Mouse (Mus musculus): ENCODE measurements at regions not wholly inside any gene's neighbourhood (a gene's known extent, or its start where the extent isn't known, plus 50 kb on each side); places are given as distances from the start of the nearest gene placed in this dataset.

GRCm38 (mm10) chr11:38224300-38224699, 988.5 kb upstream of the Tenm2 start:
- intact Hi-C loops (cut with DNase I), result no loop called here
- no peak for DNase-seq

GRCm38 (mm10) chr11:38203347-38203746, 967.6 kb upstream of the Tenm2 start:
- DNase-seq, result no peak
- intact Hi-C loops (cut with DNase I), result no loop called here

DNA sequence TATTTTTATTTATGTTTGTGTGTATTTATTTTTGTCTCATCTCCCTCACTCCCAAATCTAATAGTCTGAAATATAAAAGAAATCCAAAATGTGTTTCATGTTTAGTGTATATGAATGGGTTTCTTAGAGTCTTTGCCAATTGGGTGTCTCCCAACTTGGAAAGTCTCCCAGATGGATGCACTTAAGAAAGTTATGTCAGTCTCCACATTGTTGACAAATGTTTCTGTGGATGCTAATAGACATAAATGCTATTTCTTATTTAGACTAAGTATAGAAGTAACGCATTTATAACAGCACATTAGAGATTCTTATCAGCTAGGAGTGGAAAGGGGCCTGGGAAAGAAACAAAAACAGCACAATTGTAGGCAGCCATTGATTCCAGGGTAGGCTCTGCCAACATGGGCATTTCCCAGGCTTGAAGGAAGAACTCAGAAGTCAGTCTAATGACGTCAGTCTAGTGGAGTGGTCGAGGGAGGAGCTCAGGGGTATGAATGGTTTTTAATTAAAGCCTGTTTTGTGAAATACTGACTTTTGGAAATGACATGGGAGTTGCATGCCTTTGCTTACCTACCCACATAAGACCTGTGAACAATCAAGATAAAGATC, 965.5 kb upstream of the Tenm2 start:
- DNase-seq, result no peak
- intact Hi-C loops (cut with DNase I), result no loop called here

GRCm38 (mm10) chr11:38193719-38194118, 958.0 kb upstream of the Tenm2 start:
- no peak for DNase-seq
- intact Hi-C loops (cut with DNase I), result no loop called here

- intact Hi-C loops (cut with DNase I), result no loop called here
- DNase-seq, result no peak
Observed at GRCm38 (mm10) chr11:38191895-38192547, 956.3 kb upstream of the Tenm2 start.

DNA sequence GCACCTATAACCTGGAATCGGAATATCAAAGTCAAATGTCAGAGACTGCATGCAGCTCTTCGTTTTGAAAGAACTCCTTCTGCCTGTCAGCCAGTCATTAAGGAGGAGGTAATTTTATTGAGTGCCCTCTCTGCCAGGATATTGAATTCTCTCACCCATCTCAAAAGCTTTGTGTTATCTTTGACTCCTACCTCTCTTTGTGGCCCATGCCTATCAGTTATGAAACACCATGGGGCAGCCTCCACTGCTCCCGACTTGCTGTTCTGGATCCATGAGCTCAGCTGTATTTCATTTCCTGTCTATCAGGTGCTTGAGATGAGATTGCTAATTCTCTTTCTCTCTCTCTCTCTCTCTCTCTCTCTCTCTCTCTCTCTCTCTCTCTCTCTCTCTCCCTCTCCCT, 955.7 kb upstream of the Tenm2 start:
- intact Hi-C loops (cut with DNase I), result no loop called here
- no peak for DNase-seq

GRCm38 (mm10) chr11:38170721-38171120, 935.0 kb upstream of the Tenm2 start:
- intact Hi-C loops (cut with DNase I), result no loop called here
- no peak for DNase-seq

GRCm38 (mm10) chr11:38158310-38158709, 922.5 kb upstream of the Tenm2 start:
- DNase-seq, result no peak
- intact Hi-C loops (cut with DNase I), result no loop called here

DNA sequence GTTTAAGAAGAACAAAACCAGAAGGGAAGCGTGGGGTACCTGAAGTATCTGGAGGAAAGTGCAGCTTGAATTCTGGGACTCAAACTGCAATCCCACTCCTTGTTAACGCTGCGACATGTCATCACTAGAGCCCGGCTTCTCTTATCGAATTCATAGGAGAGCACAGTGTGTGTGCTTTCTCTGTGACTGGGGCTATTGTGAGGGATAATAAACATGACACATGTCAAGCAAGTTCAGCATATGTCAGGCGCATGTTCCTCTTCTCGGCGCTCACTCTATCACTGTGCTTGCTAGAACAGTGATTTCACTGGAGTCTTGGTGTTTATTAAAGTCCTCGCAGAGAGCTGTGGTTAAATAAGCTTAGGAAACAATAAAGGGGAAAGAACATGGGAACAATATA, 921.2 kb upstream of the Tenm2 start:
- intact Hi-C loops (cut with DNase I), result no loop called here
- no peak for DNase-seq

- no peak for DNase-seq
- intact Hi-C loops (cut with DNase I), result no loop called here
Observed at GRCm38 (mm10) chr11:38155706-38156105, 919.9 kb upstream of the Tenm2 start.

- intact Hi-C loops (cut with DNase I), result no loop called here
- no peak for DNase-seq
Observed at GRCm38 (mm10) chr11:38143436-38143835, 907.7 kb upstream of the Tenm2 start.

DNA sequence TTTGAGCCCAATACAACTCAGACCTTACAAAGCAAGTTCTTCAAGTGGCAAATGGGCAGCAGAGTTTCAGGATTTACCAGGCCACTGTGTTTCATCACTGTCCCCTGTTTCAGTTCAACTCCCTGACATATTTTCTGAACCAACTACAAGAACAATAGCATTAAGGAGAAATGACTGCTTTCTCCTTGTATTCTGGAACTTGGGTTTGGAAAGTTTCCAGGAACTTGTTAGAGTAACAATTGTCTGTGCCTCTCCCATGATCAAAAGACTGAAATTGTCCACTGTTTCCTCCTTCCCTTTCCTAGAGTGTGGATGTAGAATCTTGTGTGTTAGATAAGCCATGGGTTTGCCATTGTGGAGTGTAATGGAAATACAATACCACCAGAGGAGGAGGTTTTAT, 893.1 kb upstream of the Tenm2 start:
- no peak for DNase-seq
- intact Hi-C loops (cut with DNase I), result no loop called here

- DNase-seq, result no peak
- intact Hi-C loops (cut with DNase I), result no loop called here
Observed at GRCm38 (mm10) chr11:38123789-38124330, 888.1 kb upstream of the Tenm2 start.

DNA sequence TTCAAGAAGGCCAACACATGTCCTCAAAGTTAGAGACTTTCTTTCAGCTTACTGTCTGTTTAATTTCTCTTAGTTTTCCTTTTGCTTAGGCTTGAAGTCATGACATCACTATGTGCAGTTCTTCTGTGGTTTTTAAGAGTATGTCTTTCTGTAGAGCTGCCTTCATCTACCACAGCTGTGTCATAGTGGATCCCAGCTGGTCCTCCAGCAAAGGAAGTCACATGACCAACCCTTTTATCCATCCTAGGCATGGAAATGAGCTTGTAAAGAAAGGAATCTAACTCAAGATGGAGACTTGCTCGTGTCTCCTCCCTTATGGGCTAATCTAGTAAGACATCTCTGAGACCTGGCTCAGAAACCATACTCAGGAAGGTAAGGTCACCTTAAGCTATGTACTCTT, 886.7 kb upstream of the Tenm2 start:
- intact Hi-C loops (cut with DNase I), result no loop called here
- DNase-seq, result no peak

GRCm38 (mm10) chr11:38121051-38121616, 885.4 kb upstream of the Tenm2 start:
- intact Hi-C loops (cut with DNase I), result no loop called here

DNA sequence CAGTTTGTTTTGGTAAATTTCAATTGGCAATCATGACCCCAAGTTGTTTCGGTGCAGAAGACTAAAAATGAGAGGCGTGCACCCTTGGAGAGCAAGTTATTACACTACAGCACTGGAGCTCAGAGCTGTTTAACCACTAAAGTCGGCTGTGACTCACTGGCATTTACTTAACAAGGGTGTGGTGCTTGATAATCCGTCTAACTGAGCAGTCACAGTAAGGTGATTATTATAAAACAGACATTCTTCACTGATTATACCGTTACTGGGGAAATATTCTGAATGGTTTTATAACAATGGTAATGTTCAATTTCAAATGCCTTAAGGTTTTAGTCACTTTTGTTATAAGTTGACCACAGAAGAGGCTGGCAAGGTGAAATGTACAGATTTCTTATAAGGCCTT, 882.0 kb upstream of the Tenm2 start:
- intact Hi-C loops (cut with DNase I), result no loop called here
- no peak for DNase-seq

More at GRCm38 (mm10) chr11:38121051-38121616, 885.4 kb upstream of the Tenm2 start:
- no peak for DNase-seq

- intact Hi-C loops (cut with DNase I), result no loop called here
- no peak for DNase-seq
Observed at GRCm38 (mm10) chr11:38092202-38092601, 856.4 kb upstream of the Tenm2 start.

DNA sequence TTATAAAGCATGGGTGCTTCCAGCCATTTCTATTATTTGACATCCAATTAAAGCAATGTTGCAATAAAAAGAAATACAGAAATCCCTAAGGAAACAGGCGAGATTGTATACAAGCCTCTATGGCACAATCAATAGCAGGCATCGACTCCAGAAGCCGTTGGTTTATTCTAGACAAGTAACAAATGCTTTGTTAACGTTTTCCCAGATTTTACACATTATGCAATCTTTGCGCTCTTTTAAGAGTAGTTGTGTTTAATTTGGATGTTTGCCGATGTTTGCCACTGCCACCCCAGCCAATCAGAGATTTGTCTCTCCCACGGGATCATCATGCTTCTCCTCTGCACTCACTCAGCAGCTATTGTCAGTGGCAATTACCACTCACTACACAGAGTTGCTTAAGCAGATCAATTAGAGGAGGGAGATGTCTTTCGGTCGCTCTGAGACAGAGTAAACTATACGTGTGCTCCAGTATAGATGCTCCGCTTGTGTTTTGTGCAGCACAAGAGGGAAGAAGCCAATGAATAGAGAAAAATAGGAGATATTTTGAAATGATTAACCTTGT, 839.5 kb upstream of the Tenm2 start:
- intact Hi-C loops (cut with DNase I), result no loop called here
- DNase-seq, result no peak

- no peak for DNase-seq
- intact Hi-C loops (cut with DNase I), result no loop called here
Observed at GRCm38 (mm10) chr11:38069635-38070034, 833.9 kb upstream of the Tenm2 start.

GRCm38 (mm10) chr11:38067682-38068081, 831.9 kb upstream of the Tenm2 start:
- intact Hi-C loops (cut with DNase I), result no loop called here
- no peak for DNase-seq

DNA sequence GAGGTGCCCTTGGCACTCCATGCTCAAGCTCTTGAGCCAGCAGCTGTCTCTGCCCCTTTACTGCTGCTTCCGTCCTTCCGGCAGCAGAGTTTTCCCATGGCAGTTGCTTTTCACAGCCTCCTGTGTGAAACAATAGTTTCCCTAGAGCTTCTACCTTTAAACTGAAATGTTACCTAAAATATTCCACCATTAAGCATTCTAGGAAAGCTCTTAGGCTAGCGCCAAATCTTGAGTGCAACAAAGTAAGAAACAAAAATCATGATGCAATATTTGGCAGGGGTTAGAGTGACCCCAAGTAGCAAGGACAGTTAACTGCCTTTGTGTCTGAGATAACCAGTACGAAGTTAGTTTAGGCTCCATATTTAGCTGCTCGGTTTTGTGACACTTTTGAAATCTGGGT, 830.3 kb upstream of the Tenm2 start:
- intact Hi-C loops (cut with DNase I), result no loop called here

DNA sequence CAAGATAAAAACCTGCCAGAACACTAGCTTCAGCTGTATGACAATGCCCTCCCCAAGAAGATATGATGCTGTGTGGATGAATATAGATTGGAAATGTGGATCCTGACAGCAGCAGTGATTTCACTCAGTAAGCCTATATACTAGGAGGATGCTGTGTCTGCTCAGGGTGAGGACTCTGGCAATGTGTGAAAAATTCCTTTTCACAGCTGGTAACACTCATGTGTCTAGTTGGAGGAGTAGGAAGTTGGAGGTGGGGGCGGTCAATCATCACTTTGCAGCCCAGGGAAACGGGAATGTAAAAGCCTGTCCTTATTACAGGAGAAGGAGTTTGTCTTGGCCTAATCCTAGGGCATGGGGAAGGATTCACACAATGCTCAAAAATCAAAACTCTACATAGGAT, 824.3 kb upstream of the Tenm2 start:
- intact Hi-C loops (cut with DNase I), result no loop called here

More for the DNA sequence above, 830.3 kb upstream of the Tenm2 start:
- DNase-seq, result no peak

More for the DNA sequence above, 824.3 kb upstream of the Tenm2 start:
- DNase-seq, result no peak

Data from gastrocnemius, postnatal 36 days (tissue).